Mouse (Mus musculus) brain, embryonic 14.5 days (tissue): ENCODE measurements around the gene Nudt12.

Source experiments
- CTCF ChIP-seq: fragments of 200-500 bp; IDR thresholded peaks from 2 replicates; pipeline ENCODE4 v1.5.1; 2012; ENCODE audit warnings: inconsistent platforms, mild to moderate bottlenecking, moderate library complexity, borderline replicate concordance; ENCODE audit not compliant: insufficient read depth, insufficient read length; ENCODE audit errors: extremely low read depth
- POLR2A ChIP-seq: fragments of 200-500 bp; IDR thresholded peaks from 2 replicates; pipeline ENCODE4 v1.6.1; 2012; ENCODE audit warnings: mild to moderate bottlenecking, inconsistent platforms, borderline replicate concordance; ENCODE audit not compliant: poor library complexity, insufficient read depth, insufficient read length, severe bottlenecking; ENCODE audit errors: extremely low read depth

GRCm38 (mm10) chr17:59023971-59024370 is 10.8 kb upstream of the Nudt12 start:
- no peak for TF ChIP-seq CTCF
- no peak for TF ChIP-seq POLR2A
